Mouse (Mus musculus) liver, embryonic 16.5 days (tissue): ENCODE measurements around the gene Hsd17b7. TPM values are rescaled to one million over a fixed set of nuclear protein-coding genes. Genes with fewer than 3 reads are reported as not detected.

Experiments
- ATAC-seq: fragments of 200-750 bp; cut with Nextera tagmentation; 2 replicates; pipeline ENCODE4 v1.8.0; 2017; ENCODE audit warnings: low read depth, mild to moderate bottlenecking, moderate number of reproducible peaks, moderate library complexity
- H3K27ac ChIP-seq: fragments of 300-500 bp; sonication (generic); 2 replicates; pipeline ENCODE4 v1.5.1; 2014; ENCODE audit warnings: mild to moderate bottlenecking, low read length
- H3K27me3 ChIP-seq: fragments of 300-500 bp; sonication (generic); 2 replicates; pipeline ENCODE4 v1.6.1; 2014; ENCODE audit warnings: low read depth, low read length, mixed read lengths; ENCODE audit not compliant: control insufficient read depth, insufficient read depth
- H3K36me3 ChIP-seq: fragments of 300-500 bp; sonication (generic); 2 replicates; pipeline ENCODE4 v1.6.1; 2014; ENCODE audit warnings: mild to moderate bottlenecking; ENCODE audit not compliant: control insufficient read depth, insufficient read depth
- H3K4me1 ChIP-seq: fragments of 300-500 bp; sonication (generic); 2 replicates; pipeline ENCODE4 v1.6.1; 2014; ENCODE audit warnings: low read depth, low read length, mixed read lengths; ENCODE audit not compliant: control insufficient read depth
- H3K4me2 ChIP-seq: fragments of 300-500 bp; sonication (generic); 2 replicates; pipeline ENCODE4 v1.6.1; 2014; ENCODE audit warnings: low read depth, low read length, mixed read lengths
- H3K4me3 ChIP-seq: fragments of 300-500 bp; sonication (generic); 2 replicates; pipeline ENCODE4 v1.5.1; 2014; ENCODE audit warnings: low read depth, mild to moderate bottlenecking, low read length
- H3K9ac ChIP-seq: fragments of 300-500 bp; sonication (generic); 2 replicates; pipeline ENCODE4 v1.6.1; 2014; ENCODE audit warnings: low read depth, low read length
- H3K9me3 ChIP-seq: fragments of 300-500 bp; sonication (generic); replicated peaks from 2 replicates; pipeline ENCODE4 v1.6.1; 2016; ENCODE audit warnings: low read length; ENCODE audit not compliant: control insufficient read depth
- WGBS: fragments of 180-500 bp; shearing (Covaris S2); extraction: QIAGEN DNeasy Blood & Tissue Kit; methylation state at CpG from one replicate; pipeline ENCODE4 v1.1.7; 2014; ENCODE audit not compliant: insufficient replicate concordance; 5-methylcytosine and 5-hydroxymethylcytosine counted together
- polyA plus RNA-seq: library from polyadenylated mRNA; unstranded; fragments of >200 nt; fragmentation: Nextera tagmentation; extraction: Ambion mirVana; gene quantifications from 2 replicates; pipeline ENCODE4 v1.2.1, GENCODE M21; 2015

Gene Hsd17b7
- polyA plus RNA-seq, 1 experiment from 2014 or later: 12.3 TPM

GRCm38 (mm10) chr1:169949981-169950380 is 19.1 kb downstream of the Hsd17b7 start:
- 59% methylated on average over 7 of the region's 7 CpGs for WGBS
- no peaks in the 10 kb centered on the region for H3K4me1 ChIP-seq
- no peaks in the 10 kb centered on the region for H3K9me3 ChIP-seq
- no peaks in the 10 kb centered on the region for H3K27me3 ChIP-seq
- H3K27ac ChIP-seq: no peak overlapping the region
- peaks cover 5% of the 10 kb centered on the region; the same call in 1 of the 2 replicates for H3K36me3 ChIP-seq
- no peak overlapping the region for H3K9ac ChIP-seq
- no peak for ATAC-seq
- H3K4me2 ChIP-seq: no peak overlapping the region
- H3K4me3 ChIP-seq: no peak overlapping the region

GRCm38 (mm10) chr1:169948866-169949265 is 20.2 kb downstream of the Hsd17b7 start:
- H3K9me3 ChIP-seq: no peaks in the 10 kb centered on the region
- no peaks in the 10 kb centered on the region for H3K27me3 ChIP-seq
- no peak overlapping the region for H3K4me2 ChIP-seq
- H3K4me1 ChIP-seq: no peaks in the 10 kb centered on the region
- WGBS: 70% methylated on average over 7 of the region's 7 CpGs
- H3K4me3 ChIP-seq: no peak overlapping the region
- no peak for ATAC-seq
- no peak overlapping the region for H3K27ac ChIP-seq
- H3K36me3 ChIP-seq: 0 out of 2 replicates have a peak, but pooled peaks cover 2% of the 10 kb centered on the region
- no peak overlapping the region for H3K9ac ChIP-seq

- no peak for ATAC-seq
- WGBS: 74% methylated on average over 7 of the region's 7 CpGs
These were observed 20.8 kb downstream of the Hsd17b7 start for GRCm38 (mm10) chr1:169948280-169948679.

GRCm38 (mm10) chr1:169947654-169948053 is 21.4 kb downstream of the Hsd17b7 start:
- H3K27ac ChIP-seq: no peak overlapping the region
- no peaks in the 10 kb centered on the region for H3K27me3 ChIP-seq
- H3K4me1 ChIP-seq: no peaks in the 10 kb centered on the region
- WGBS: 51% methylated on average over 6 of the region's 6 CpGs
- no peaks in the 10 kb centered on the region for H3K9me3 ChIP-seq
- 0 out of 2 replicates have a peak, but pooled peaks cover 2% of the 10 kb centered on the region for H3K36me3 ChIP-seq
- no peak overlapping the region for H3K9ac ChIP-seq
- H3K4me2 ChIP-seq: no peak overlapping the region
- no peak overlapping the region for H3K4me3 ChIP-seq
- ATAC-seq: no peak

More at GRCm38 (mm10) chr1:169948280-169948679, 20.8 kb downstream of the Hsd17b7 start:
- Histone ChIP-seq H3K4me2 (no peak overlapping the region), H3K36me3 (0 out of 2 replicates have a peak, but pooled peaks cover 2% of the 10 kb centered on the region), H3K9ac (no peak overlapping the region), H3K4me3 (no peak overlapping the region), H3K27me3 (no peaks in the 10 kb centered on the region), H3K9me3 (no peaks in the 10 kb centered on the region), H3K27ac (no peak overlapping the region), H3K4me1 (no peaks in the 10 kb centered on the region)

GRCm38 (mm10) chr1:169946004-169946403 is 23.0 kb downstream of the Hsd17b7 start:
- no peak overlapping the region for H3K4me3 ChIP-seq

DNA sequence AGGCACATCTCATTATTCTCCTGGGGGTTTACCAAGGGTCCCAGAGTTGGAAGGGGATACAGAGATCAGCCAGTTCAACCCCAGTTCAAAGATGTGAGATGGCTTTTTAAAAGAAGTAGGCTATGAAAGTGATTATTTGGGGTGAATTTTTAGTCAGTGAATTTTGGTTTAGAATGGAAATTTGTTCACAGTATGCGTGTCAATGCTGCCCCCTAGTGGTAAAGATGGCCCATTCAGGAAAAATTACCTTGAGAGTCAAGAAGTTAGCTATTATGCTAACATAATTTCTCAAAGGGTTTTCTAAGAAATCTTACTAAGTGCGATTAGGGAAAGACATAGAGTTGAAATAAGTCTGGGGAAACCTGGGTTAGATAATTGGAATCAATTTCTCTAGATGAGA is 29.7 kb downstream of the Hsd17b7 start:
- no peak for ATAC-seq

More at GRCm38 (mm10) chr1:169946004-169946403, 23.0 kb downstream of the Hsd17b7 start:
- Histone ChIP-seq H3K9ac (no peak overlapping the region), H3K36me3 (no peaks in the 10 kb centered on the region), H3K27me3 (no peaks in the 10 kb centered on the region), H3K9me3 (no peaks in the 10 kb centered on the region), H3K27ac (no peak overlapping the region), H3K4me1 (no peaks in the 10 kb centered on the region), H3K4me2 (no peak overlapping the region)
- WGBS: 48% methylated on average over 3 of the region's 3 CpGs
- no peak for ATAC-seq

DNA sequence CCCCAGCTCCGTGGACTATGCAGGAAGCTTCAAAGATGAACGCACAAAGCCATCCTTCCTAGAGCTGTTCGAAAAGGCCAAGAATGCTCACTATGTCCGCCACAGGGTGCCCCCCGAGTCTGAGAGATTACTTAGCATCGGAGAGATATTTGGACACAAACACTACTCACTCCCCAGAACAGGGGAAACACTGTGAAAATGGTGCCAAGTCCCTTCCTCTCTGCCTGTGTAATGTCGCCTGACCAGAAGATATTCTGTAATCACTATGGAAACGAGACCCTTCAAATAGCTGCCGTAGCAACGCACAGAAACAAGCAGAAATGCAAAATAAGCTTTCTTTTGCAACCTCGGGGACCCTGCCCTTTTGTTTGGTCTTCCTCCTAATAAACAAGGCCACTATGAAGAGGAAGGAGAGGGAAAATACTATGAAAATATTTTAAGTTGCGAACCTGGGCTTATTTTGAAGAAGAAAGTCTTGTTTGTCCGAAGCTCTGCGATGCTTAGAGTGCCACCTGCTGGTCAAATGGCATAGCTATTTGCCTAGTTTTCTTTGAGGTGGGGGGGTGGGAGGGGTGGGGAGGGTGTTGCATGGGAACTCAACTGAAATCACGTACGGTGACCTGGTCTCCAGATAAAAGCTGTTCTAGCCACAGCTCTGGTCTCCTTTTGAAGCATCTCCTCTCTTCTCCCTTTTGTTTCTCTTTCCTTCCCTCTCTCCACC is 34.9 kb downstream of the Hsd17b7 start:
- no peak overlapping the region for H3K4me2 ChIP-seq
- H3K27me3 ChIP-seq: no peaks in the 10 kb centered on the region
- ATAC-seq: no peak
- H3K36me3 ChIP-seq: no peaks in the 10 kb centered on the region
- no peaks in the 10 kb centered on the region for H3K4me1 ChIP-seq
- no peak overlapping the region for H3K27ac ChIP-seq
- no peaks in the 10 kb centered on the region for H3K9me3 ChIP-seq
- no peak overlapping the region for H3K9ac ChIP-seq
- H3K4me3 ChIP-seq: no peak overlapping the region
- 48% methylated on average over 16 of the region's 16 CpGs for WGBS

More for the DNA sequence above, 29.7 kb downstream of the Hsd17b7 start:
- no peaks in the 10 kb centered on the region for H3K9me3 ChIP-seq
- no peak overlapping the region for H3K27ac ChIP-seq
- H3K4me2 ChIP-seq: no peak overlapping the region
- H3K4me1 ChIP-seq: no peaks in the 10 kb centered on the region
- no peaks in the 10 kb centered on the region for H3K27me3 ChIP-seq
- no peak overlapping the region for H3K9ac ChIP-seq
- WGBS: 2% methylated on average over 2 of the region's 2 CpGs
- no peak overlapping the region for H3K4me3 ChIP-seq
- no peaks in the 10 kb centered on the region for H3K36me3 ChIP-seq

DNA sequence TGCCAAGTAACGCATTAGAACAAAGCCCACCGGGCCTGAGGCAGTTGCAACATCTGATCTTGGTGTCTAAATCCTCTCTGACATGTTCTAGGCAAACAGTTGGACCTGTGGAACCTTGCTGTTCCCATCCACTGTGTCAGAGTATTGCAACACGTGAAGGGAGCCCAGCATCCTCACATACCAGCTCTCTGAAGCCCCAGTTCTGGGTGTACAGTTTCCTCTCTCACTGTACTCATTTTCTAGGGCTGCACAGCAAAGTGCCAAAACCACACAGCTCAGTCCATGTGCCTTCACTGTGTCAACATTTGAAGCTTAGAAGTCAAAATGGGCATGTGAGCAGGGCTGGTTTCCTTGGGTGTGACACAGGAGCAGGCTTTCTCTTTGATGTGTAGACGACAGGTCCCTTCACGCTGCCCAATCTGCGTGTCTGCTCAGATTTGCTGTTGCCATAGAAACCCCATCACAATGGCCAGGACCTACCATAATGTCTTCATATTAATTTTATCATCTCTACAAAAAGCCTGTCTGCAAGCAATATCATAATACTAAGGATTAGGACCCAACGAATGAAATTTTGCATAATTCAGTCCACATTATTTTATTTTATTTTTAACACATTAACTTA is 36.8 kb downstream of the Hsd17b7 start:
- H3K4me2 ChIP-seq: no peak overlapping the region
- no peak overlapping the region for H3K9ac ChIP-seq
- WGBS: 54% methylated on average over 7 of the region's 7 CpGs
- ATAC-seq: peak; percentile 24; the same call in 1 of the 2 replicates
- no peaks in the 10 kb centered on the region for H3K9me3 ChIP-seq
- H3K36me3 ChIP-seq: no peaks in the 10 kb centered on the region
- no peaks in the 10 kb centered on the region for H3K4me1 ChIP-seq
- H3K27ac ChIP-seq: no peak overlapping the region
- H3K4me3 ChIP-seq: no peak overlapping the region
- H3K27me3 ChIP-seq: no peaks in the 10 kb centered on the region

DNA sequence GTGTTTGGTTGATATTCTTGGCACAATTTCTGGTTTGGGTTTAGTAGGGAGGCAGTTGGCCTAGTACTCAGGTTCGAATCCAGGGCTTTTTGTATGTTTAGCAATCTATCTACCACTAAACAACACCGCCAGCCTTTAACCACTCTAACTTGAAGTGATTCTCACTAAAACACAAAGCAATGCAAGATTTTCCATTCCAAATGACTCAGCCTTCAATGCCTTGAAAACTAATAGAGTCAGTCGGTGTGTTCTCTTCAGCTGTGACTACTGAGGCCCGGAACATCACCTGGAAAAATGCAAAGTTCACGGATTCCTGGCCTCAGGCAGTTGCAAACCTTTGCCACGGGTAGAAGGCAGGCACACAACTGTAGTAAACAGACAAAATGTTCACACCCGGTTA is 37.3 kb downstream of the Hsd17b7 start:
- no peaks in the 10 kb centered on the region for H3K9me3 ChIP-seq
- H3K4me1 ChIP-seq: no peaks in the 10 kb centered on the region
- no peak for ATAC-seq
- H3K36me3 ChIP-seq: no peaks in the 10 kb centered on the region
- H3K27me3 ChIP-seq: no peaks in the 10 kb centered on the region
- no peak overlapping the region for H3K4me2 ChIP-seq
- H3K27ac ChIP-seq: no peak overlapping the region
- H3K9ac ChIP-seq: no peak overlapping the region
- H3K4me3 ChIP-seq: no peak overlapping the region
- WGBS: 54% methylated on average over 7 of the region's 7 CpGs
